Mouse (Mus musculus) thymus, adult 2 months (tissue): ENCODE results near the gene Fam83e.

Experiments used
- CTCF ChIP-seq: fragments of 200-500 bp; IDR thresholded peaks from 2 replicates; pipeline ENCODE4 v1.5.1; 2012; ENCODE audit warnings: mild to moderate bottlenecking, control low read depth, low read length, moderate library complexity, borderline replicate concordance; ENCODE audit not compliant: control insufficient read depth, poor library complexity, insufficient read depth; ENCODE audit errors: extremely low read depth
- POLR2A ChIP-seq: fragments of 200-500 bp; IDR thresholded peaks from 2 replicates; pipeline ENCODE4 v1.6.1; 2012; ENCODE audit warnings: mild to moderate bottlenecking, low read length, control low read depth, moderate library complexity; ENCODE audit not compliant: control insufficient read depth, poor library complexity, insufficient read depth; ENCODE audit errors: extremely low read depth

GRCm38 (mm10) chr7:45720413-45721233 lies at the start of gene Fam83e:
- no peak for TF ChIP-seq CTCF
- TF ChIP-seq POLR2A, result no peak
